Mouse (Mus musculus) left cerebral cortex, postnatal 36 days (tissue): ENCODE measurements around the gene Rnft2. TPM values are rescaled to one million over a fixed set of nuclear protein-coding genes. Genes with fewer than 3 reads are reported as not detected.

Source experiments
- DNase-seq, 2 experiments: peaks; one replicate each; pipeline ENCODE4 v3.0.0; 2021 to 2022; ENCODE audit warnings: low spot score in 2 of 2, mixed read lengths in 1 of 2
- intact Hi-C: fragments of 180-260 bp; cut with DNase I; formaldehyde crosslinking; loops from one replicate; pipeline ENCODE4 v1.15.1; 2025
- total RNA-seq, 2 experiments: library from RNA; stranded (reverse); gene quantifications; 2 replicates each; pipeline ENCODE4 v1.2.3; 2021

Rnft2 gene
- total RNA-seq, 2 experiments from 2014 or later, result 82.8 to 85.9 TPM

GRCm38 (mm10) chr5:118145999-118146679 is 98.8 kb downstream of the Rnft2 start:
- DNase-seq, result no peak
- intact Hi-C loops, result no loop called here

GRCm38 (mm10) chr5:118145458-118145857 is 99.5 kb downstream of the Rnft2 start:
- intact Hi-C loops, result no loop called here
- DNase-seq, result no peak

GRCm38 (mm10) chr5:118144770-118145169 is 100.1 kb downstream of the Rnft2 start:
- intact Hi-C loops, result no loop called here
- no peak for DNase-seq

DNA sequence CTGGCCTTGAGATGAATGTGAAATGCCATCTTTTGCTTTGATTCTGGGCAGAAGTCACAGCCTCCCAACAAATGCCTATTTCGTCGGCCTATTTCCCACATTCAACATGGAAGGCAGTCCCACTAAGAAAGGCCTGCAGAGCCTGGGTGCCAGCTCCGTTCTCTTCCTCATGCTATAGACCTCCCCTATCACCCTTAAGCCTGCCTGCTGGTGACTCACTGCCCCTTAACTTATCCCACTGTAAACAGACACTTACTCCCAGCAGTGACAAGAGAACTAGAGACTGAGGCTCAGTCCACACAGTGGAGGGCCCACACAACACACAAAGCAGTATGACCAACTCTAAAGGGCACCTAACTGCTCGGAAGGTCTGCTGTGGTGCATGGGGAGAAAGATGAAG is 100.6 kb downstream of the Rnft2 start:
- intact Hi-C loops, result no loop called here
- DNase-seq, result no peak

GRCm38 (mm10) chr5:118143211-118144026 is 101.5 kb downstream of the Rnft2 start:
- DNase-seq, result no peak
- intact Hi-C loops, result no loop called here

- no peak for DNase-seq
- intact Hi-C loops, result no loop called here
These were observed 102.4 kb downstream of the Rnft2 start for GRCm38 (mm10) chr5:118142471-118142870.

Other genes starting within 250 kb of the Rnft2 start
- gene Tesc, start 217.4 kb downstream of the Rnft2 start, total RNA-seq, result 10 to 100 TPM; 83.4 to 97.3 TPM
- 10 to 100 TPM; 31.4 to 34.7 TPM for gene Fbxw8, start 89.7 kb downstream of the Rnft2 start, total RNA-seq
- gene Hrk, start 80.5 kb downstream of the Rnft2 start, total RNA-seq, result 10 to 100 TPM; 28.3 to 30.3 TPM
- 10 to 100 TPM; 12.4 to 13.3 TPM for gene 2410131K14Rik, start 111 bp upstream of the Rnft2 start, total RNA-seq